Mouse (Mus musculus) spleen, embryonic (tissue): Measurements from ENCODE around the gene Sertad3.
"Not testable (repeated sequence)": the region's sequence is repeated elsewhere in the genome, so short reads cannot be mapped to it uniquely, and the experiment has no call there.

Experiments used
- CTCF ChIA-PET: fragments of 350-600 bp; sonication (Branson Sonifier 250); formaldehyde crosslinking; loops from one replicate; lab custom pipeline; 2022; lab: Charles Lee

Sertad3 gene

DNA sequence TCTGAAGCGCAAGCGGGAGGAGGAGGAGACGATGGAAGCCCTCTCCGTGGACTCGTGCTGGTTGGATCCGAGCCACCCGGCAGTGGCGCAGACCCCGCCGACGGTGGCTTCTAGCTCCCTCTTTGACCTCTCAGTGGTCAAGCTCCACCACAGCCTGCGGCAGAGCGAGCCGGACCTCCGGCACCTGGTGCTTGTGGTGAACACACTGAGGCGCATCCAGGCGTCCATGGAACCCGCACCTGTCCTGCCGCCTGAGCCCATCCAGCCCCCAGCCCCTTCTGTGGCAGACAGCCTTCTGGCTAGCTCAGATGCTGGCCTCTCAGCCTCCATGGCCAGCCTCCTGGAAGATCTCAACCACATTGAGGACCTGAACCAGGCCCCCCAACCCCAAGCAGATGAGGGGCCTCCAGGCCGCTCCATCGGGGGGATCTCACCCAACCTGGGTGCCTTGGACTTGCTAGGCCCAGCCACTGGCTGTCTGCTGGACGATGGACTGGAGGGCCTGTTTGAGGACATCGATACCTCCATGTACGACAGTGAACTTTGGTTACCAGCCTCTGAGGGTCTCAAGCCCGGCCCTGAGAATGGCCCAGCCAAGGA is 15.8 kb downstream of the Sertad3 start:
- CTCF ChIA-PET: no interaction called here

- CTCF ChIA-PET: interaction anchor here (0.6 to 2.1 kb wide), 2 partner anchors 52 to 187 kb away, joined by 6 to 8 read pairs; no protein-coding TSS in a partner anchor
Observed at GRCm38 (mm10) chr7:27490227-27490542, 16.6 kb downstream of the Sertad3 start.

DNA sequence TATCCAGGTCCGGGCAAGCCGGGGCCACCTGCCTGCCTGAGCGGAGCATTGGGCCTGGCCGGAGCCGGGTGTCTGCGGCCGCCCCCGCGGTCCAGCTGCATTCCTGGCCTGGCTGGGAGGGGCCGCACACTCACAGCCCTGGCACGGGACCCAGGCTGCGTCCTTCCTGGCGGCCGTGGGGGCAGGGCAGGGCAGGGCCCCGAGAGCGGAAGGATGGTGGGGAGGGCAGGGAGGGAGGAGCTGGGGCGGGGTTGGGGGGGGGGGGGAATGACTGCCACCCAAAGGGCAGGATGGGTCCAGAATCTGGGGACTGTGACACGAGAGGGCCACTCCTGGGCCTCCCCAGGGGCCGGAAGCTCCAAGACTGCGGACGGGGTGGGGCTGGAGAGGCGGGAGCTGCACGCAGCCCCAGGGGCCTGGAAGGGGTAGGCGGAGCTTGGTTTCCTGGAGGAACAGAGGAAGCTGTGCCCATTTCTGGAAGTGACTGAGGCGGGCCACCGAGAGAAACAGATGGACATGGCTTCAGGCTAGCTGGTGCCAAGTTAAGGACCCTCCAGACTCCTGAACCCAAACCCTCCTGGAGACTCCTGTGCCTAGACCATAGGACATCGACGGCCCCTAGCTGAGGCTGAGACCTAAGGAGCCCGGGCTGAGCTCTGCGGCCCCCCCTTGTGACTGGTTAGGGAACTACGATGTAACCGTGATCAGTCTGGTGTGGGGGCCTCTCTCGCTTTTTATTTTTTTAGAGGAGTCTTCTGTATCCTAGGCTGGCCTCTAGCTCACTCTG is 17.2 kb downstream of the Sertad3 start:
- CTCF ChIA-PET: interaction anchor here (0.6 to 2.1 kb wide), 3 partner anchors 52 to 195 kb away, joined by 3 to 8 read pairs (median 6); no protein-coding TSS in a partner anchor

GRCm38 (mm10) chr7:27491856-27492255 is 18.3 kb downstream of the Sertad3 start:
- CTCF ChIA-PET: interaction anchor here (0.5 to 2.1 kb wide), 2 partner anchors 53 to 234 kb away, joined by 3 to 6 read pairs; partner anchors contain the start of gene Numbl

GRCm38 (mm10) chr7:27493022-27493421 is 19.5 kb downstream of the Sertad3 start:
- CTCF ChIA-PET: no interaction called here

DNA sequence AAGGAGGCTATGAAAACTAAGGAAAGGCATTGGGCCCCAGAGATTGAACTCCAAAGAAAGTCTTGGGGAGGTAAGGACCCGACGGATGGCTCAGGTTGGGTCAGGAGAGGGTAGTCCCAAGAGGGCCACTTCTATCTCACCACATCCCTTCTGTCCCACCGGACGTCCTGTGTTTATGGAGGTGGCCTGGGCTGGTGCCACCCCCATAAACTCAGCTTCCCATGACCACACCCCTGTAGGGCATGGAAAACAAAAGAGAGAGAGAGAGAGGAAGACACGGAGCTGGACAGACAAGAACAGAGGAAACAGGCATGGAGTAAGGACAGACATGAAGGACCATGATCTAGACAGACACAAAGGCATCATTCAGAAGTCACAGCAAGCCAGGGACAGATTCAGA is 19.9 kb downstream of the Sertad3 start:
- CTCF ChIA-PET: no interaction called here

DNA sequence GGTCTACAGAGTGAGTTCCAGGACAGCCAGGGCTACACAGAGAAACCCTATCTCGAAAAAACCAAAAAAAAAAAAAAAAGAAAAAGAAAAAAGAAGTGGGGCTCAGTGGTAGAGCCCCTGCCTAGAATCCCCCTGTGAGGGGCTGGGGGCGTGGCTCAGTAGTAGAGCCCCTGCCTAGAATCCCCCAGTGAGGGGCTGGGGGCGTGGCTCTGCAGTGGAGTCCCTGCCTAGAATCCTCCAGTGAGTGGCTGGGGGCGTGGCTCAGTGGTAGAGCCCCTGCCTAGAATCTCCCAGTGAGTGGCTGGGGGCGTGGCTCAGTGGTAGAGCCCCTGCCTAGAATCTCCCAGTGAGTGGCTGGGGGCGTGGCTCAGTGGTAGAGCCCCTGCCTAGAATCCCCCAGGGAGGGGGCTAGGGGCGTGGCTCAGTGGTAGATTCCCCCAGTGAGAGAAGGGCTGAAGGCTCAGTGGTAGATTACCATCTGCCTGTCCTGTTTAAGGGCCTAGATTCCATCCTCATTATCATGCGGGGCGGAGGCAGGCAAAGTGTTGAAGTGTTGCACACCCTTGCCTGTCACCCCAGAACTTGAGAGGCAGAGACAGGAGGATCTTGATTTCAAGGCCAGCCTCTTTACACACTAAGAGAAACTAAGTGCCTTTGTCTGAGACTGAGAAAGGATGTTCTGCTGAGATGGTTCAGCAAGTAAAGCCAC is 21.2 kb downstream of the Sertad3 start:
- CTCF ChIA-PET: not testable (repeated sequence)

- CTCF ChIA-PET: no interaction called here
Observed at GRCm38 (mm10) chr7:27499036-27499435, 25.5 kb downstream of the Sertad3 start, which contains the start of gene Prx. Gene Prx, plus strand, starts transcription at chr7:27499324.

DNA sequence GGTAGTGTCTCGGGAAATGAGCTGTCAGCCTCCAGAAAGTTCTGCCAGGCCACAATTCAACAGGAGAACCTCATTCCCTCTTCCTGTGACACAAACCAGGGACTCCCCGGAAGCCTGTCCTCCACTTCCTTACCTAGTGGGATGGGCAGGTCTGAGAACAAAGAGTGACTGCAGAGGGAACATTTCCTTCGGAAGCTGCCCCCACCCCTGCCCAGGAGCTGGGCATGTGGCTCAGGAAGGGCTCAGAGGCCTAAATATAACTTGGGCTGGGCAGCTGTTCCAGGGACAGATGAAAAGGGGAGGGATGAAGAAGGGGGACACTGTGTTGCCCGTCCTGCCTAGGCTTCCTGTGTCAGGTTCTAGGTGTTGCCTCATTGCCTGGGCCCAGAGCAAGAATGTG is 28.1 kb downstream of the Sertad3 start:
- CTCF ChIA-PET: no interaction called here

DNA sequence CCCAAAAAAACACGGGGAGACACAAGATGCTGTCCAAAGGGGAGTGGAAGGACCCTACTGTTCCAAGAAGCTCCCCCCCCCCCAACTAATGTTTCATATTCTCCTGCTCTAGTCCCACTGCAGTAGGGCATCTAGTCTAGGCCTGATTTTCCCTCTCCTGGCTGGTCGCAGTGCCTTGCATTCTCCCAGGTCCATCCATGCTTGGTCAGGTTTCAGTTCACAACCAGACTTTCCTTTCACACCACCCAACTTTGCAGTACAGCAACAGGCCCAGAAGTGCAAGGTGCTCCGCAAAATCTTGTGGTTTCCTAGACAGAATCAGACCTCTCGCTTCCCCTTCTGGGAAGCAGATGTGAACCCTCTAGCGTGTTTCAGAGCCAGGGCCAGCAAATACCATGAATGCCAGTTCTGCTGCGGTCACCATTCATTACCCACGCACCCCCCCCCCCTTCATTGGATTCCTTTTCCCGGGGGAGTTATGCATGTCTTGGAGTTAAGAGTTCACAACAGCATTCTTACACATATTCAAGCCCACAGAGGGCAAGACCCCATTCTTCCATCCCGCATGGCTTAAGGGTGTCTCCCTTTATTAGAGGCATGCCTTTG is 33.3 kb downstream of the Sertad3 start:
- CTCF ChIA-PET: interaction anchor here (0.6 to 0.7 kb wide), 2 partner anchors 50 to 784 kb away, joined by 3 to 7 read pairs; no protein-coding TSS in a partner anchor

- CTCF ChIA-PET: interaction anchor here (0.6 to 1.2 kb wide), 6 partner anchors 19 to 783 kb away, joined by 3 to 7 read pairs (median 3); no protein-coding TSS in a partner anchor
Observed at GRCm38 (mm10) chr7:27507711-27508647, 34.4 kb downstream of the Sertad3 start.

DNA sequence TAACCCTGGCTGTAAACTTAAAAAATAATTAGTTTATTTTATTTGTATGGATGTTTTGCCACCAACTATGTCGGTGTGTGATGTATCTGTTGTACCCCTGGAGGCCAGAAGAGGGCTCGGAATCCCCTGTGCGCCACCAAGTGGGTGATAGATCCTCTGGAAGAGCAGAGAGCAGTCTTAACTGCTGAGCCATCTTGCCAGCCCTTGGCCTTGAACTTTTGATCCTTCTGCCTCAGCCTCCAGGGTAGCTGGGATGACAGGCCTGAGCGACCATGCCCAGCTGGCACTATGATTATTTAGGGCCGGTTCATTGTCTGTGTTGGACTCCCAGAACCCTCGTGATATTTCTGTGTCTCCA is 35.1 kb downstream of the Sertad3 start:
- CTCF ChIA-PET: interaction anchor here (0.6 to 1.2 kb wide), 6 partner anchors 18 to 1787 kb away, joined by 3 to 8 read pairs (median 3); no protein-coding TSS in a partner anchor

GRCm38 (mm10) chr7:27510809-27511208 is 37.2 kb downstream of the Sertad3 start:
- CTCF ChIA-PET: interaction anchor here (0.7 kb wide), 1 partner anchor 44 kb away, joined by 4 read pairs; no protein-coding TSS in a partner anchor

- CTCF ChIA-PET: no interaction called here
Observed at GRCm38 (mm10) chr7:27514961-27515360, 41.4 kb downstream of the Sertad3 start.

- CTCF ChIA-PET: interaction anchor here (0.6 kb wide), 1 partner anchor 78 kb away, joined by 3 read pairs; no protein-coding TSS in a partner anchor
Observed at GRCm38 (mm10) chr7:27518314-27518713, 44.7 kb downstream of the Sertad3 start.

GRCm38 (mm10) chr7:27520104-27520503 is 46.5 kb downstream of the Sertad3 start:
- CTCF ChIA-PET: no interaction called here

- CTCF ChIA-PET: no interaction called here
Observed at GRCm38 (mm10) chr7:27520599-27520998, 47.0 kb downstream of the Sertad3 start.

GRCm38 (mm10) chr7:27522967-27523366 is 49.4 kb downstream of the Sertad3 start, which contains the start of gene Hipk4:
Gene Hipk4, plus strand, starts transcription at chr7:27523267.
- CTCF ChIA-PET: no interaction called here

DNA sequence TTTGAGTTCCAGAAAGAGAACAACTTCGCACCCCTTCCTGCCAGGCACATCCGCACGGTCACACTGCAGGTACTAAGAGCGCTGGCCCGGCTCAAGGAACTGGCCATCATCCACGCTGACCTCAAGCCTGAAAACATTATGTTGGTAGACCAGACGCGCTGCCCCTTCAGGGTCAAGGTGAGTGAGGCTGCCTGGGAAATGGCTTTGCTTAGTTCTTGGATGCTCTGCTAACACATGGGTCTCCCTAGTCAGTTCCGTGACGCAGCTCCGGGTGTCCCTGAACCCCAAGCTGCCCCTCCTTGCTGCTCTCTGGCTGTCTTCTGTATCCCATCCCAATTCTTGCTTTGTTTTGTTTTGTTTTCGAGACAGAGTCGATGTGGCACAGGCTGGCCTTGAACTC is 50.2 kb downstream of the Sertad3 start:
- CTCF ChIA-PET: no interaction called here
